Mouse (Mus musculus) kidney, embryonic 15.5 days (tissue): Measurements from ENCODE around the gene Pla2r1. TPM values are rescaled to one million over a fixed set of nuclear protein-coding genes. Genes with fewer than 3 reads are reported as not detected.

Source experiments
- ATAC-seq: fragments of 200-750 bp; cut with Nextera tagmentation; replicated peaks from 2 replicates; pipeline ENCODE4 v1.8.0; 2017; ENCODE audit warnings: moderate TSS enrichment; ENCODE audit not compliant: low FRiP score
- H3K27ac ChIP-seq: fragments of 300-500 bp; sonication (generic); 2 replicates; pipeline ENCODE4 v1.5.1; 2015; ENCODE audit warnings: mild to moderate bottlenecking, inconsistent platforms
- H3K27me3 ChIP-seq: fragments of 300-500 bp; sonication (generic); 2 replicates; pipeline ENCODE4 v1.6.1; 2015; ENCODE audit warnings: inconsistent platforms
- H3K36me3 ChIP-seq: fragments of 300-500 bp; sonication (generic); 2 replicates; pipeline ENCODE4 v1.6.1; 2015; ENCODE audit warnings: inconsistent platforms
- H3K4me1 ChIP-seq: fragments of 300-500 bp; sonication (generic); 2 replicates; pipeline ENCODE4 v1.6.1; 2015; ENCODE audit warnings: inconsistent platforms
- H3K4me2 ChIP-seq: fragments of 300-500 bp; sonication (generic); 2 replicates; pipeline ENCODE4 v1.6.1; 2015; ENCODE audit warnings: moderate library complexity, mild to moderate bottlenecking, inconsistent platforms
- H3K4me3 ChIP-seq: fragments of 300-500 bp; sonication (generic); replicated peaks from 2 replicates; pipeline ENCODE4 v1.5.1; 2015; ENCODE audit warnings: mild to moderate bottlenecking, inconsistent platforms
- H3K9ac ChIP-seq: fragments of 300-500 bp; sonication (generic); 2 replicates; pipeline ENCODE4 v1.6.1; 2015; ENCODE audit warnings: mild to moderate bottlenecking, inconsistent platforms
- H3K9me3 ChIP-seq: fragments of 300-500 bp; sonication (generic); replicated peaks from 2 replicates; pipeline ENCODE4 v1.6.1; 2016; ENCODE audit warnings: inconsistent platforms
- WGBS: fragments of 180-500 bp; shearing (Covaris S2); methylation state at CpG from one replicate; pipeline ENCODE4 v1.1.7; 2015; ENCODE audit warnings: mixed read lengths; 5-methylcytosine and 5-hydroxymethylcytosine counted together
- polyA plus RNA-seq: library from polyadenylated mRNA; unstranded; fragments of >200 nt; fragmentation: Nextera tagmentation; extraction: Ambion mirVana; gene quantifications from 2 replicates; pipeline ENCODE4 v1.2.1, GENCODE M21; 2015

The Pla2r1 gene
- polyA plus RNA-seq, 1 experiment from 2014 or later, result 4.0 TPM

GRCm38 (mm10) chr2:60479906-60480305 lies 73.2 kb downstream of the Pla2r1 start:
- H3K9ac ChIP-seq, result no peak overlapping the region
- H3K4me2 ChIP-seq, result no peak overlapping the region
- no peaks in the 10 kb centered on the region for H3K9me3 ChIP-seq
- no peaks in the 10 kb centered on the region for H3K36me3 ChIP-seq
- H3K27me3 ChIP-seq, result no peaks in the 10 kb centered on the region
- 90% methylated on average over 7 of the region's 7 CpGs for WGBS
- no peak for ATAC-seq
- no peak overlapping the region for H3K4me3 ChIP-seq
- no peak overlapping the region for H3K27ac ChIP-seq
- H3K4me1 ChIP-seq, result no peaks in the 10 kb centered on the region

- Histone ChIP-seq H3K27me3 (no peaks in the 10 kb centered on the region), H3K27ac (no peak overlapping the region), H3K4me2 (no peak overlapping the region), H3K9me3 (no peaks in the 10 kb centered on the region), H3K4me1 (no peaks in the 10 kb centered on the region), H3K9ac (no peak overlapping the region), H3K36me3 (no peaks in the 10 kb centered on the region), H3K4me3 (no peak overlapping the region)
- 81% methylated on average over 2 of the region's 2 CpGs for WGBS
- ATAC-seq, result no peak
Observed at GRCm38 (mm10) chr2:60478778-60479177, 74.3 kb downstream of the Pla2r1 start.

DNA sequence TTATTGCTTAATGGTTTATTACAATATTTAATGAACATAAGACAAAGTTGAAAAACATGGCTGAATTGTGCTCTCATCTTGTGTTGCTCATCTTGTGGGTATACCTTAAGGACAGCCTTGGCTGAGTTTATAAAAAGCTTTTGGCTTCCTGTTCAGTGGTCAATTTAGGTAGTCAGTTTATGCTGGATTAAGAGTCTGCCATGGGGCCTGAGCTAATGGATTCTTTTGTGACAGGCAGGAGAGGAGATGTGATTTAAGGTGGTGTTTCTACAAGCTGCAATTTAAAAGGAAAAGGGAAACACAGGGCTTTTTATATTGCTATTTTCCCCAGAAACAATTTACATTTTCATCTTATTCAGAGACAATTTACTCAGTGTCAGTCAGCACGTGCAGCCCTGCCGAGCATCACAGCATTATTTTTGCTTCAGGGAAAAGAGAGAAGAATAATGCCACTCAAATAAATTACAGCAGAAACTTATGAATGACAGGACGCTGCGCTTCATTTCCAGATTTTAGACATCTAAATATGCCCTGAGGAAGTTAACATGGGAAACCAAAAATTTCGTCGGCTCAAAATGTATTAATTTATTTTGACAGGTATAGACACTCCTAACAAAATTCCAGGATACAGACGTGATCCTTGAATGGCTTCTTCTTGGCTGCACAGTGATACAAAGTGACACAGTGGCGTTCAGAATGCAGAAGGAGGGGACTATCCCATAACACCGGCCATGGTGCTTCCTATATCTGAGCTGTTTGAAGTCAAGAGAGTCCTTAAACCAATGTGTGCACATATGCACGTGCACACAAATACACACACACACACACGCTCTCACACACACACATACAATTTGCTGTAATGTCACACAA lies 84.0 kb downstream of the Pla2r1 start:
- Histone ChIP-seq H3K9me3 (no peaks in the 10 kb centered on the region), H3K36me3 (no peaks in the 10 kb centered on the region), H3K9ac (no peak overlapping the region), H3K4me1 (no peaks in the 10 kb centered on the region), H3K27me3 (no peaks in the 10 kb centered on the region), H3K27ac (no peak overlapping the region), H3K4me3 (no peak overlapping the region), H3K4me2 (no peak overlapping the region)
- WGBS, result 67% methylated on average over 11 of the region's 11 CpGs
- no peak for ATAC-seq

DNA sequence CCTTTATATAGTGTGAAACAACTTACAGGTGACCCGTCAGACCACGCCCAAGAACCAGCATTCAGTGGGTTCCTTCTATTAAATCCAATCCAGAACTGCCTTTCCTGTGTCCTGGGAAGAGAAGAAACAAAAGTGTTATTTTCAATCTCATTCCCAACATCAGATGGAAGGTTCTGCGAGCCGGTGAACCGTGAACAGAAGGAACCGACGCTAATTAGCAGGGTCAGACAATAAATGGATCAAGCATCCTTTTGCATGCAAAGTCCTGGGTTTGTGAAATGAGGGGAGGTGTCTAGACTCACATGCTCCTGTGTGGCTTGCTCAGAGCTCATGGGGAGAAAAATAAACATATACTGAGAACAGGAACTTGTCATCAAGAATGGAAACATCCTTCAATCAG lies 100.7 kb downstream of the Pla2r1 start:
- ATAC-seq, result no peak
- Histone ChIP-seq H3K4me2 (no peak overlapping the region), H3K4me3 (no peak overlapping the region), H3K27me3 (no peaks in the 10 kb centered on the region), H3K9me3 (no peaks in the 10 kb centered on the region), H3K9ac (no peak overlapping the region), H3K36me3 (no peaks in the 10 kb centered on the region), H3K4me1 (no peaks in the 10 kb centered on the region), H3K27ac (no peak overlapping the region)
- 78% methylated on average over 7 of the region's 7 CpGs for WGBS

DNA sequence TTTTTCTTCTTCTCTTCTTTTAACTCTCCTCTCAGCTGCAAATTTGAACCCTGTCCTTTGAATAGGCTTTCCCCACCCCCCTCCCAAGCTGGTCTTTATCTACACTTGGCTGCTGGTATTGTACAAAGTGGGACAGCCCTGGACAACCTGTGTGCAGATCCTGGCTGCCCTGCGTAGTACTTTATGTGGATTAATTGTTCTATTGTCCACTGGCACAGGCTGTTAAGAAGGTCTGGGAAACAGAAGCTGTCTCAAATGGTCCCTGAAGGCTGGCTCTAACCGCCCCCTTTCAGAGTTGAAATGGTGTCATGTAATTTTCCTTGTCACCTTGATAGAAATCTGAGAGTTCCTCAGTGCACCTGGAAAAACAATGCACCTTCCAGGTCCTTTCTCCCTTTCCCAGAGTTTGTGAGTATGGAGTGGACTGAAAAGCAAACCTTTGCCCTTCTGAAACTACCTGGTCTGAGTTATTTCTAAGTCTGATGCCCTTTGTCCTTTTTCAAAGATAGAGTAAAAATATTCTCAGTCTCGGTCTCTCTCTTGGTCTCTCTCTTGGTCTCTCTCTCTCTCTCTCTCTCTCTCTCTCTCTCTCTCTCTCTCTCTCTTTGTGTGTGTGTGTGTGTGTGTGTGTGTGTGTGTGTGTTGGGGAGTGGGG lies 101.9 kb downstream of the Pla2r1 start:
- Histone ChIP-seq H3K9ac (no peak overlapping the region), H3K9me3 (no peaks in the 10 kb centered on the region), H3K4me2 (no peak overlapping the region), H3K36me3 (no peaks in the 10 kb centered on the region), H3K27ac (no peak overlapping the region), H3K4me1 (no peaks in the 10 kb centered on the region), H3K4me3 (no peak overlapping the region), H3K27me3 (no peaks in the 10 kb centered on the region)
- ATAC-seq, result 0 out of 2 replicates have a peak, but pooled peaks have one; percentile 36
- 38% methylated on average over 3 of the region's 3 CpGs for WGBS

DNA sequence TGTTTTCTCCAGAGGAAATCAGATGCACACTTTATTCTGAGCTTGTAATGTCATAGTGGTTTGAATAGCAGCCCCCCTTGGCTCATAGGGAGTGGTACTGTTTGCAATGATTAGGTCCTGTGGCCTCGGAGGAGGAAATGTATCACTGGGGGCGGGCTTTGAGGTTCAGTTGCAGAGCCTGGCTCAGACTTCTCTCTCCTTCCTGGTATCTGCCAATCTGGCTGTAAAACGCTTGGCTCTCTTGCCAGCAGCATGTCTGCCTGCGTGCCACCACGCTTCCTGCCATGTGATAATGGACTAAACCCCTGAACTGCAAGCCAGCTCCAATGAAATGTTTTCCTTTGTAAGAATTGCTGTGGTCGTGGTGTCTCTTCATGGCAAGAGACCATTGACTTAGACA lies 103.4 kb downstream of the Pla2r1 start:
- no peak overlapping the region for H3K4me2 ChIP-seq
- no peak overlapping the region for H3K4me3 ChIP-seq
- H3K27me3 ChIP-seq, result no peaks in the 10 kb centered on the region
- H3K9ac ChIP-seq, result no peak overlapping the region
- no peaks in the 10 kb centered on the region for H3K9me3 ChIP-seq
- H3K4me1 ChIP-seq, result peaks cover 5% of the 10 kb centered on the region
- no peaks in the 10 kb centered on the region for H3K36me3 ChIP-seq
- 60% methylated on average over 6 of the region's 6 CpGs for WGBS
- no peak overlapping the region for H3K27ac ChIP-seq
- no peak for ATAC-seq

DNA sequence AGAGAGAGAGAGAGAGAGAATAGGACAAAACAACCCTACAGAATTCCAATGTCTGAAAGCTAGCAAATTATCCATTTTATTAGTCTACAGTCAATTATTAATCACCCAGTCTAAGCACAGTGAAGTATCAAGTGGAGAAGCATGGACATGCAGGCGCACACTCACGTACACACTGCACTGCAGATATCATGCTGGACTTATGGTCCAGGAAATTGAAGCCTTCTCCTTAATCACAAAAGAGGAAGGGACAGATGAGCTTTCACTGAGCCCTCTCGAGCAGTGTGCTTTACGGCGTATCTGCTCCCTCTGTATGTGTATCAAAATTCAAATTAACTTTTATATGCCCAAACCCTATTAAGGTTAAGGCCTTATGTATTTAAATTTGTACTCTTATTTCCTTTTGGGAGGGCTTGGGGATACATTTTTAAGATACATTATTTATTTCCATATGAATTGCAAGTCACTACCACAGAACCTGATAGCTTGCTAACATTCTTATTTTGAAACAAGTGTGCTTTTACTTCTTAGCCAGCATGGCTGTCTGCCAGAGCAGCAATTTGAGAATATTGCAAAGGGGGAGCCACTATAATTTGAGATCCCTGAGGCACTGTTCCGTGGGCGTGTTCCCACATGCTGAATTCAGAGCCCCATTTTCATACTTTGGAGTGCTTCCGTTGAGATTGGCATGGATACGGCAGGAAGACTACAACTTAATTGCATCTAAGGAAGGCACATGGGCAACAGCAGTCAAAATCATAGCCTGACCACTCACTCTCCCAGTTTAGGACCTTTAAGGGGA lies 108.2 kb downstream of the Pla2r1 start:
- 39% methylated on average over 9 of the region's 9 CpGs for WGBS
- Histone ChIP-seq H3K4me1 (peaks cover 10% of the 10 kb centered on the region), H3K9ac (no peak overlapping the region), H3K27me3 (no peaks in the 10 kb centered on the region), H3K36me3 (no peaks in the 10 kb centered on the region), H3K4me2 (no peak overlapping the region), H3K4me3 (no peak overlapping the region), H3K9me3 (no peaks in the 10 kb centered on the region), H3K27ac (no peak overlapping the region)
- peak; percentile 36; the same call in 1 of the 2 replicates for ATAC-seq

GRCm38 (mm10) chr2:60443279-60443678 lies 109.8 kb downstream of the Pla2r1 start:
- H3K4me1 ChIP-seq, result peaks cover 10% of the 10 kb centered on the region
- WGBS, result 94% methylated on average over 7 of the region's 7 CpGs
- H3K4me3 ChIP-seq, result no peak overlapping the region
- ATAC-seq, result no peak
- H3K27me3 ChIP-seq, result no peaks in the 10 kb centered on the region
- no peak overlapping the region for H3K27ac ChIP-seq
- H3K9ac ChIP-seq, result no peak overlapping the region
- H3K4me2 ChIP-seq, result no peak overlapping the region
- H3K9me3 ChIP-seq, result no peaks in the 10 kb centered on the region
- H3K36me3 ChIP-seq, result no peaks in the 10 kb centered on the region

- Histone ChIP-seq H3K27me3 (no peaks in the 10 kb centered on the region), H3K27ac (no peak overlapping the region), H3K9me3 (no peaks in the 10 kb centered on the region), H3K9ac (no peak overlapping the region), H3K4me2 (no peak overlapping the region), H3K36me3 (no peaks in the 10 kb centered on the region), H3K4me3 (no peak overlapping the region), H3K4me1 (peaks cover 10% of the 10 kb centered on the region)
- 38% methylated on average over 3 of the region's 3 CpGs for WGBS
- ATAC-seq, result no peak
Observed at GRCm38 (mm10) chr2:60441875-60442274, 111.2 kb downstream of the Pla2r1 start.

- 23% methylated on average over 5 of the region's 5 CpGs for WGBS
- no peaks in the 10 kb centered on the region for H3K27me3 ChIP-seq
- H3K4me2 ChIP-seq, result 0 out of 2 replicates have a peak overlapping the region, but pooled peaks have one; percentile 12
- H3K27ac ChIP-seq, result no peak overlapping the region
- no peak overlapping the region for H3K9ac ChIP-seq
- peak; percentile 80 for ATAC-seq
- no peak overlapping the region for H3K4me3 ChIP-seq
- no peaks in the 10 kb centered on the region for H3K4me1 ChIP-seq
- H3K36me3 ChIP-seq, result no peaks in the 10 kb centered on the region
- no peaks in the 10 kb centered on the region for H3K9me3 ChIP-seq
Observed at GRCm38 (mm10) chr2:60436802-60437201, 116.3 kb downstream of the Pla2r1 start.

DNA sequence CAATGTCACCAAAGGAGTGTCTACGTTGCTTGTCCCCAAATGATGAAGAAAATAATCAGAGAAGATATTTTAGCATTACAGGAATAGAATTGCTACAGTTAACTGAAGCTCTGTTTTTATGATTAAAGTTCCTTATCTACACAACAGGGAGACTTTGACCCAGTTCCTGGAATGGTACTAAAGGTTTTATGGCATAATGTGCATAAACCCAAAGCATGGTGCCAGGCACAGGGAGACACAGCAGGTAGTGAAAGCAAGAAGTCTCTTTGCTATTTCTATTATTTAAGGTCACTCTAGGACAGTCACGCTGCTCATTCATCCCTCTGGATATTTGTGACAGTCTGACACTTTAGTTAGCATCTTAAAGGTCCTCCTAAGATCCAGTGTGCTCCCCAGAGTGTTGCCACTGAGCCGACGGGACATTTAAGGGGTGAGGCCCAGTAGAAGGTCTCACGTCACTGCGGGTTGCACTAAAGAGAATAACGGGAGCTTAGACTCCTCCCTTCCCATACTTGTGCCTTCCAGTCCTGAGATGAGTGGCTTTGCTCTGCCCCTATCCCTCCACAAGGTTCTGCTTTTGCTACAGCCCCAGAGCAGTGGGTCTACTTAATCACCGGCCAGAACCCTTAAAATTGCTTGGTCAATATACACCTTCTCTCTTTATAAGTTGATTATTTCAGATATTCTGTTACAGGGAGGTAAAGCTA lies 122.6 kb downstream of the Pla2r1 start:
- no peak overlapping the region for H3K4me2 ChIP-seq
- H3K4me3 ChIP-seq, result no peak overlapping the region
- H3K36me3 ChIP-seq, result no peaks in the 10 kb centered on the region
- WGBS, result 74% methylated on average over 8 of the region's 8 CpGs
- no peak overlapping the region for H3K9ac ChIP-seq
- H3K4me1 ChIP-seq, result no peaks in the 10 kb centered on the region
- no peaks in the 10 kb centered on the region for H3K9me3 ChIP-seq
- no peak overlapping the region for H3K27ac ChIP-seq
- no peak for ATAC-seq
- no peaks in the 10 kb centered on the region for H3K27me3 ChIP-seq
